Mouse (Mus musculus): ENCODE measurements around the gene Frmd8.

Frmd8 gene

DNA sequence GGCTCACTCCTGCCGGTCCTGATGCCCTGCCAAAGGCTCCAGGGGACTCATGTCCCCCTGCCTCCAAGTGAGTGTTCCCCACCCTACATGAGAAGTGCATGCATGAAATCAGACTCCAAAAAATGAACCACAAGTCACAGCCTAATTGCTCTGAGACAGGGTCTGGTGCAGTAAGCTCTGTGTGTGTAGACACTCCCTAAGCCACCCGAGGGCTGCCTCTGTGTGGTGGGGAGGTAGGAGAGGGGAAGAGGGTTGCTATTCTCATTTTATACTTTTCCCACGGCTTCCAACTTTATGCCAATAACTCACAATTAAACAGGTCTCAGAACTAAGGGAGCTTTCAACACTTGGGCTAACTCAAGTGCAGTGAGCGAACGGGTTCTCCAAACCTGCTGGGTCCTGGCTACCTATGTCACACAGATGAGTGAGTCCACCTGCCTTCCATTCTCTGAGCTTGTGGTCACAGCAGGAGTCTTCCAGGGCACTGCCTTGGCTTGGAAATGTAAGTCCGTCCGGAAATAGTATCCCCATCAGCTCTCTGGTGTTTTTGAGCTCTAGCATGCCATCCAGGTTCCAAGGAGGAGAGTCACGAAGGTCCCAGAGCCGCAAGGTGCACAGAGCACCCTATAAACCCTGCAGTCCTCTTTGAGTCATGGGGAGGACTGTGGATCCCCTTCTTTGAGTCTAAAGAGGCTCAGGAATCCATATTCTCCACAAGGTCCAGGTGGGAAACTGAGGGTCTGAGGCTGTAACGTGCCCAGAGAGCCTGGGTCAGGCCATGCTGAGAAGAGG lies 50.1 kb downstream of the Frmd8 start:
- in situ Hi-C loops (cut with MboI, MseI): loop anchor here (25.0 kb wide), 1 partner anchor 1037 kb away; the partner anchor contains the start of gene Ccdc88b

DNA sequence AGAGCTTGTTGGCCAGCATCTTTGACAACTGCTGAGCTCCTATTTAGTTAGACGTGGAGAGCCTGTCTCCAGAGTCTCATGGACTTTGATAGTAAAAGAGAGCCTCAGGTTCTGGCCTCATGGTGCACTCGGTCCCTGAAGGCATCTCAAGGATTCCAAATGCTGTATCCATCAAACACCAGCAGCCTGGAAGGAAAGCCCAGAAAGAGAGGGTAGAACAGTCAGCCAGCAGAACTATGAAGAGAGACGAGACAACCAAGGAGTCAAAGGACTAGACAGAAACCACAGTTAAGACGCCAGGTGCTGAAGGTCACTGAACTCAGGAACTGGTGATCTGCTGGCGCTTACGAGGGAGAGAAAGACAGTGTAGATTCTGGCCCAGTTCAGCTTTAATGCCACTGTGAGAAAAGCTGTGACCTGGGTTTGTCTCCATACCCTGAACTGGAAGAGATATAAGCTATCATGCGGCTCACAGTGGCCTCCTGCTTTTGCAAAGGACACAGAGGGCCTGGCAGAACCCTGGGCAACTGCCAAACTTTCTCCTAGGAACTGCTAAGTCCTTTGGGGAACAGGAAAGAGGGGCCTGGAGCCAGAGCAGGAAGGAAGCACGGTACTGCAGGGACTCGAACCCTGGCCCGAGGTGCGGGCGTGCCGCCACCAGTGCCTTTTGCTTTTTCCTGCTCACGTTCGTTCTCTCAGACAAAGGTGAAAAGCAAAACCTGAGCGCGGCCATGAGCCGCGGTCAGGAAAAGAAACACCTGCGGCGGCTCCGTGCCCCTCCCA lies 50.8 kb downstream of the Frmd8 start:
- in situ Hi-C loops (cut with MboI, MseI): loop anchor here (25.0 kb wide), 1 partner anchor 1038 kb away; the partner anchor contains the start of gene Ccdc88b

DNA sequence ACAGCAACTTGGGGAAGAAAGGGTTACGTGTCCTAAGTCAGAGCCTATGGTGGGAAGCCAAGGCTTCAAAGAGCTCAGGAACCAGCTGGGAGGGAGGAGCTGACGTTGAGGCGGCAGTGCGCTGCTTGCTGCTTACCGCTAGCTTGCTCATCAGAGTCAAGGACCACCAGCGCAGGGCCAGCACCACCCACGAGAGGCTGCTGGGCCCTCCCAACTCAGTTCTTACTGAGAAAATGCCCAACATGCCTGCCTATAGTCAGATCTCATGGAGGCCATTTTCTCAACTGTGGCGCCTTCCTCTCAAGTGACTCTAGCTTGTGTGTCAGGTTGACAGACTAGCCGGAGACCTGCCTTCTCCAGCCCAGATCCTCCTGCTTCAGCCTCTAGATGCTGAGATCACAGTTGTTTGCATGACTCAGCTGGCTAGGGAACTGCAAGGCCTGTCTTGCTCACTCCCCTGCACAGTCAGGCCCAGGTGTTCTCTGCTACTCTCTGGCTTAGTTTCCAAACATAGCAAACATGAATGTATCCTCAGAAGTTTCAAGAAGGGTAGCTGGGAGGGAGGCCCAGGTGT lies 51.7 kb downstream of the Frmd8 start:
- in situ Hi-C loops (cut with MboI, MseI): loop anchor here (25.0 kb wide), 1 partner anchor 1039 kb away; the partner anchor contains the start of gene Ccdc88b

DNA sequence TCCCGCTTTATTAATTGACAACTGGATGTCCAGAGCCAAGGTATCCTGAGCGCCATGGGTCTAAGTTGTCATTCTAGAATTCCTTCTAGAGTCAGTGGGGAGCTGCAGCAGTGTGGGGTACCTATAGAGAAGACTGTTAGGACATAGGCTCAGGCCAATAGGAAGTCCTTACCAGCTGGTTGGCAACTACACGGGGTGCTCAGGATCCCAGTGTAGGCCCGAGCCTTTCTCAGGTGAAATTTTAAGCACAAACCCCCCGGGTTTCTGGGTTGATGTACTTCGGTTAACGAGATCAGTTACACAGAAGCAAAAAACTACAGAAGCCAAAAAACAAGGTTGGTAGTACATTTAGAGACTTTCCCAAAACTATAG lies 52.3 kb downstream of the Frmd8 start:
- in situ Hi-C loops (cut with MboI, MseI): loop anchor here (25.0 kb wide), 1 partner anchor 1039 kb away; the partner anchor contains the start of gene Ccdc88b

DNA sequence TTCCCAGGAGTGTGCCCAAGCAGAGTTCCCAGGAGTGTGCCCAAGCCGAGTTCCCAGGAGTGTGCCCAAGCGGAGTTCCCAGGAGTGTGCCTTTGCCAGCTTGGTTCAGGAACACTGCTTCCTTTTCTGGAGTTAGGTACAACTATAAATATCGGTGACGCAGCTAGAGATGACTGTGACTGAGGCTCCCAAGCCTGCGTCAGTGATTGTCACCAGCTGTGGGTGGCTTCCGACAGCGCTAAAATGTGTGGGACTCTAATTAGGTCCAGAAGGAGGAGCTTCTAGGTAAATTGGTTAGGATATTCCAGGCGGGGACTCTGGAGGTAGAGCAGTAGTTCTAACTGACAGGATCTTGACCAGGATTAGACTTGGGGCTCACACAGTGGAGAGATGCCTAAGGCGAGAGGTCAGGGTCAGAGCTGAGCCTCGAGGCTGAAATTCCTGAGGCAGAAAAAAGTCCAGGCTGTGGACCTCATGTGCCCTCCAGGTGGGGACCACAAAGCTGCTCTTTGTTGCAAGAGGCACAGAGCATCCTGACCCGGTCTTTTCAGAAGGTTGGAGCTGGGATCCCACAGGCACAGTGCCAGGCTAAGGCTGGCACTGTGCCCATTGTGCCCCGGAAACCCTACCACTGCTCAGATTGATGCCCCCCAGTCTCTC lies 52.8 kb downstream of the Frmd8 start:
- in situ Hi-C loops (cut with MboI, MseI): loop anchor here (25.0 kb wide), 1 partner anchor 1040 kb away; the partner anchor contains the start of gene Ccdc88b

DNA sequence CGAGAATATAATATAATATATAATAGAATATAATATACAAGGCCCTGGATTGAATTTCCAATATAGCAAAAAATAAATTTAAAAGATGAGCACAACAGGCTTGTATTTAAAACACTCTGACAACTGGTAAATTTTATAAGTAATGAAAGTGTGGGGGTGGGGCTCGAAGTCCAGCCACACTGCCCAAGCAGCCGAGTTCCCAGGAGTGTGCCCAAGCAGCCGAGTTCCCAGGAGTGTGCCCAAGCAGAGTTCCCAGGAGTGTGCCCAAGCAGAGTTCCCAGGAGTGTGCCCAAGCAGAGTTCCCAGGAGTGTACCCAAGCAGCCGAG lies 53.3 kb downstream of the Frmd8 start:
- in situ Hi-C loops (cut with MboI, MseI): loop anchor here (25.0 kb wide), 1 partner anchor 1040 kb away; the partner anchor contains the start of gene Ccdc88b

DNA sequence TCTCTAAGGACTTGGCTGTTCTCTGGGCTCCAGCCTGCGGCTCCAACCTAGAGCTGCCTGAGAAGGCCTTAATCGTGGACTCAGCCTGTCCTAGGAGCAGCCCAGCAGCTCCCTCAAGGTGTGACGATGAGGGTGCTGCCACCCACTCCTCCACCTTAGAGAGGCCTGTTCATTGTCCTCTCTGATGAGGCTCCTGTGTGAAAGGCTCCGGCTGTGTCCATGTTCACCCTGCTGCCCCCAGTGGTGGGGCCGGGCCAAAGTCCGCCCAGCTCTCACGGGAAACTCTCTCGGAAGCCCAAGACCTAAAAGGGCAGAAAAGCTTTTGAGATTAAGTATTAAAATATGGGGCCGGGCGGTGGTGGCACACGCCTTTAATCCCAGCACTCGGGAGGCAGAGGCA lies 55.5 kb downstream of the Frmd8 start:
- in situ Hi-C loops (cut with MboI, MseI): loop anchor here (25.0 kb wide), 1 partner anchor 1043 kb away; the partner anchor contains the start of gene Ccdc88b

DNA sequence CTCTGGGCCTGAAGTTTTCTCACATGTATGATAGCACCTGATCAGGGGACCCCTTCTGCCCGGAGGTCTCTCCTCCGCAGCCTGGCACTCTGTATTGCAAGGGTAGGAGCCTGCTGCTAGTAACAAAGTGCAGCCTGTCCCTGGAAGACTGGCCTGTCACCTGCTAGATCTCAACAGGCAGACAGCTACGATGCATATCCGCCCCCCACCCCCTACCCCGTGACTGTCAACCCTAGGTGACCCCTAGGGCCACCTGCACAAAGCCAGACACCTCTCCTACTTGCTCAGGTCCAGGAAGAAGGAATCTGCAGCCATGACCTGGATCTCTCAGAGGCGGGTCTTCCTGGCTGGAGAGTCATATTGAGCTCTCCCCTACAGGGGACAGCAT lies 56.5 kb downstream of the Frmd8 start:
- in situ Hi-C loops (cut with MboI, MseI): loop anchor here (25.0 kb wide), 1 partner anchor 1044 kb away; the partner anchor contains the start of gene Ccdc88b

- in situ Hi-C loops (cut with MboI, MseI): loop anchor here (25.0 kb wide), 1 partner anchor 1044 kb away; the partner anchor contains the start of gene Ccdc88b
Observed at GRCm38 (mm10) chr19:5817703-5818589, 57.1 kb downstream of the Frmd8 start.

GRCm38 (mm10) chr19:5815928-5816327 lies 59.1 kb downstream of the Frmd8 start:
- in situ Hi-C loops (cut with MboI, MseI): loop anchor here (25.0 kb wide), 1 partner anchor 1046 kb away; the partner anchor contains the start of gene Ccdc88b

- in situ Hi-C loops (cut with MboI, MseI): loop anchor here (25.0 kb wide), 1 partner anchor 1047 kb away; the partner anchor contains the start of gene Ccdc88b
Observed at GRCm38 (mm10) chr19:5815010-5815409, 60.1 kb downstream of the Frmd8 start.

DNA sequence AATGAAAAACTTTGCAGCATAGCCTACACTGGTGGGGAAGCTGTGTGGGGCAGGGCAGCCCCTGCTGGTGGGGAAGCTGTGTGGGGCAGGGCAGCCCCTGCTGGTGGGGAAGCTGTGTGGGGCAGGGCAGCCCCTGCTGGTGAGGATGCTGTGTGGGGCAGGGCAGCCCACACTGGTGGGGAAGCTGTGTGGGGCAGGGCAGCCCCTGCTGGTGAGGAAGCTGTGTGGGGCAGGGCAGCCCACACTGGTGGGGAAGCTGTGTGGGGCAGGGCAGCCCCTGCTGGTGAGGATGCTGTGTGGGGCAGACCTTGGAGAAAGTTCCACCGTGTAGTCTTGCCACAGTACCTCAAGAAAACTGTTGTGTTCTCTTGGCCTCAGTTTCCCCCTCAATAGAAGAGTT lies 61.0 kb downstream of the Frmd8 start:
- in situ Hi-C loops (cut with MboI, MseI): loop anchor here (25.0 kb wide), 1 partner anchor 1048 kb away; the partner anchor contains the start of gene Ccdc88b

DNA sequence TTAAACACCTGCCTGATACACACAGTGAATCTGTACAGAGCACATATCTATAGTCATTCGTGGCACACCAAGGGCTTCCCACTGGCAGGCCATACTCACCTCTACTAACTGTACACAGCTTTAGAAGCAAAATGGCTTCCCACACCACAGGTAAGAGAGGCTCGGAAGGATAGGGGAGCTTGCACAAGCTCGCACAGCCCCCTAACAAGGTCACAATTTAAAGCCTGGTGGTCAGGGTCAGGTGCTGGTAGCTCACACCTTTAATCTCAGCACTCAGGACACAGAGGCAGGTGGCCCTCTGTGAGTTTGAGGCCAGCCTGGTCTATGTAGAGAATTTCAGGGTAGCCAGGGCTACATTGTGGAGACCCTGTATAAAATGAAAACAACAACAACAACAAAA lies 61.5 kb downstream of the Frmd8 start:
- in situ Hi-C loops (cut with MboI, MseI): loop anchor here (25.0 kb wide), 1 partner anchor 1049 kb away; the partner anchor contains the start of gene Ccdc88b

- in situ Hi-C loops (cut with MboI, MseI): loop anchor here (25.0 kb wide), 1 partner anchor 1050 kb away; the partner anchor contains the start of gene Ccdc88b
Observed at GRCm38 (mm10) chr19:5811771-5812504, 63.1 kb downstream of the Frmd8 start.

- in situ Hi-C loops (cut with MboI, MseI): loop anchor here (25.0 kb wide), 1 partner anchor 1051 kb away; the partner anchor contains the start of gene Ccdc88b
Observed at GRCm38 (mm10) chr19:5810840-5811563, 64.1 kb downstream of the Frmd8 start.

DNA sequence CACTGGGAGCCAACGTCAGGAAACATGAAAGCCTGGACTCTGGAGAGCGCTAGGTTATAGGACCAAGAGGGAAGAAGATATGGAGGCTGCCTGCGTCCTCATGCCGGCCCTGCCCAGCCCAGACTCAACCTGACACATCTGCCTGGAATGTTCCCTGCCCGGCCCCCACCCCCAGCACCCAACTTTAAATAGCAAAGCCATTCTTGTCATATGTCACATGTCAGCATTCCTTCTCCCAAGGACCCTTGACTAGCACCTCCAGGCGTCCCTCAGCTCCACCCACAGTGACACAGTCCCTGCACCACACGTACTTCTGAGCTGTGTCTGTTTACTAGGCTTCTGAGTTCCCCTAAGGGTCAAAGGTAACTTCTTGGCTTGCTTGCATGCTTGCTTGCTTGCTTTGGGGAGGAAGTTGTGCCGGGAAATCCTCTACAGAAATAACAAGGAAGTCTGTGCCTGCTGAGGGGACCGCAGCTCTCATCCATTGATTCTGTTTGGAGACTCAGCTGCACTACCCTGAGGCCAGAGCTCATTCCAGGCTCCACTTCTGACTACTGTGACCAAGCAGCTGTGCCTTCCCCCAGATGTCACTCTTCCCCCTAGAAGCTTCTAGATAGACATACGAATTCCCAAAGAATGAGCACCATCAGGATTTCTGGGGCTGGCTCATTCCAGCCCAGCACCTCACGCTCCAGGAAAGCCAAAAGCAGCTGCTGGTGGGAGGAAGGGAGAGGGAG lies 64.8 kb downstream of the Frmd8 start:
- in situ Hi-C loops (cut with MboI, MseI): loop anchor here (25.0 kb wide), 1 partner anchor 1052 kb away; the partner anchor contains the start of gene Ccdc88b

DNA sequence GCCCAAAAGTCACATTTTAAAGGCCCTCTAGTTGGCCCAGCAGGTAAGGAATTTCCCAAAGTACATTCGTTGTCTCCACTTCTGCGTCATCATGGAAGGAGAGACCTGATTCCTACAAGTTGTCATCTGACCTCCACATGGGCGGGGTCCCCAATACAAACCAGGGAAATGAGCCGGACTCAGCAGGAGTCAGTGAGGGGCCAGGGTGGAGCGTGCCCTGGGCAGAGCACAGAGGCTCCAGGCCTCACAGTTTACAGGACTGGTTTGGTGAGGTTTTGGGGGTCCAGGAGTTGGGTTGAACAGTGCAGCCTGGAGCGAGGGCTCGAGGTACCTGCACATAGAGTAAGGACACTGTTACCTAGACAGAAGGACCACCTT lies 65.4 kb downstream of the Frmd8 start:
- in situ Hi-C loops (cut with MboI, MseI): loop anchor here (25.0 kb wide), 1 partner anchor 1053 kb away; the partner anchor contains the start of gene Ccdc88b
